Mouse (Mus musculus): Measurements from ENCODE around the gene Tmem14c. TPM values are rescaled to one million over a fixed set of nuclear protein-coding genes. Genes with fewer than 3 reads are reported as not detected.
A peak's percentile ranks its signal among the peaks of the same experiment; 100 is the strongest.

Gene Tmem14c
- total RNA-seq, 2 experiments from 2014 or later, result 66.9 to 86.2 TPM

- H3K27ac ChIP-seq, result no peak overlapping the region
- no peak overlapping the region for H3K4me3 ChIP-seq
- intact Hi-C loops (cut with DNase I), result loop anchor here (10.0 kb wide), 1 partner anchor 226 kb away; the partner anchor contains the start of gene Smim13
- DNase-seq, result no peak
- no peak for TF ChIP-seq CTCF (IDR thresholded peaks at IDR 0.05)
Measured at GRCm38 (mm10) chr13:41018756-41019591, 2.9 kb downstream of the Tmem14c start.

GRCm38 (mm10) chr13:41020494-41020893, 4.4 kb downstream of the Tmem14c start:
- no peak for TF ChIP-seq CTCF (IDR thresholded peaks at IDR 0.05)
- intact Hi-C loops (cut with DNase I), result no loop called here
- H3K27ac ChIP-seq, result no peak overlapping the region
- no peak overlapping the region for H3K4me3 ChIP-seq
- no peak for DNase-seq

GRCm38 (mm10) chr13:41021607-41022006, 5.5 kb downstream of the Tmem14c start:
- intact Hi-C loops (cut with DNase I), result no loop called here
- no peak for TF ChIP-seq CTCF (IDR thresholded peaks at IDR 0.05)
- no peak for DNase-seq
- Histone ChIP-seq H3K4me3 (no peak overlapping the region), H3K27ac (no peak overlapping the region)

GRCm38 (mm10) chr13:41022099-41022498, 6.0 kb downstream of the Tmem14c start:
- DNase-seq, result no peak
- intact Hi-C loops (cut with DNase I), result no loop called here
- no peak for TF ChIP-seq CTCF (IDR thresholded peaks at IDR 0.05)
- H3K4me3 ChIP-seq, result no peak overlapping the region
- no peak overlapping the region for H3K27ac ChIP-seq

GRCm38 (mm10) chr13:41030098-41030497, 14.0 kb downstream of the Tmem14c start:
- DNase-seq, result no peak
- Histone ChIP-seq H3K27ac (no peak overlapping the region), H3K4me3 (no peak overlapping the region)
- intact Hi-C loops (cut with DNase I), result no loop called here
- TF ChIP-seq CTCF (IDR thresholded peaks at IDR 0.05), result no peak

- intact Hi-C loops (cut with DNase I), result no loop called here
- TF ChIP-seq CTCF (IDR thresholded peaks at IDR 0.05), result no peak
- no peak for DNase-seq
- H3K4me3 ChIP-seq, result no peak overlapping the region
- H3K27ac ChIP-seq, result no peak overlapping the region
Measured at GRCm38 (mm10) chr13:41042511-41042910, 26.4 kb downstream of the Tmem14c start.

- H3K4me3 ChIP-seq, result no peak overlapping the region
- intact Hi-C loops (cut with DNase I), result loop anchor here (5.0 kb wide), 1 partner anchor 204 kb away; no protein-coding TSS in a partner anchor
- DNase-seq, result no peak
- TF ChIP-seq CTCF (IDR thresholded peaks at IDR 0.05), result no peak
- H3K27ac ChIP-seq, result no peak overlapping the region
Measured at GRCm38 (mm10) chr13:41045901-41046300, 29.8 kb downstream of the Tmem14c start.

- H3K27ac ChIP-seq, result no peak overlapping the region
- no peak for DNase-seq
- intact Hi-C loops (cut with DNase I), result loop anchor here (5.0 kb wide), 1 partner anchor 205 kb away; no protein-coding TSS in a partner anchor
Measured at GRCm38 (mm10) chr13:41047280-41047679, 31.2 kb downstream of the Tmem14c start.

GRCm38 (mm10) chr13:41051965-41052364, 35.9 kb downstream of the Tmem14c start:
- no peak for DNase-seq
- intact Hi-C loops (cut with DNase I), result no loop called here
- no peak overlapping the region for H3K27ac ChIP-seq
- no peak overlapping the region for H3K4me3 ChIP-seq
- TF ChIP-seq CTCF (IDR thresholded peaks at IDR 0.05), result no peak

More at GRCm38 (mm10) chr13:41047280-41047679, 31.2 kb downstream of the Tmem14c start:
- H3K4me3 ChIP-seq, result no peak overlapping the region
- peak; percentile 32; the same call in 1 of the 2 replicates for TF ChIP-seq CTCF (IDR thresholded peaks at IDR 0.05)

GRCm38 (mm10) chr13:41067618-41068017, 51.5 kb downstream of the Tmem14c start:
- TF ChIP-seq CTCF (IDR thresholded peaks at IDR 0.05), result no peak
- H3K4me3 ChIP-seq, result no peak overlapping the region
- intact Hi-C loops (cut with DNase I), result no loop called here
- no peak overlapping the region for H3K27ac ChIP-seq
- no peak for DNase-seq

GRCm38 (mm10) chr13:41071617-41072016, 55.5 kb downstream of the Tmem14c start:
- TF ChIP-seq CTCF (IDR thresholded peaks at IDR 0.05), result no peak
- no peak overlapping the region for H3K4me3 ChIP-seq
- H3K27ac ChIP-seq, result no peak overlapping the region
- intact Hi-C loops (cut with DNase I), result no loop called here
- no peak for DNase-seq

Other genes starting within 250 kb of the Tmem14c start
- gene Gcnt2, start 156.5 kb upstream of the Tmem14c start, total RNA-seq (2021), result 1 to 10 TPM; 8.7 to 8.9 TPM
- 10 to 100 TPM; 25.5 to 25.8 TPM for gene Pak1ip1, start 15.3 kb upstream of the Tmem14c start, total RNA-seq (2021)
- not detected for gene Mak, start 63.4 kb downstream of the Tmem14c start, total RNA-seq (2021)
- not detected for gene Gcm2, start 94.7 kb downstream of the Tmem14c start, total RNA-seq (2021)
- not detected for gene Sycp2l, start 98.0 kb downstream of the Tmem14c start, total RNA-seq (2021)
- gene Elovl2, start 204.1 kb downstream of the Tmem14c start, total RNA-seq (2021), result under 1 TPM in 1 of 2 experiments, not detected in 1; 0.06 TPM
- 10 to 100 TPM; 37.7 to 42.7 TPM for gene Smim13, start 233.6 kb downstream of the Tmem14c start, total RNA-seq (2021)